Mouse (Mus musculus) hematopoietic stem cell, adult 5-6 weeks (primary cell): Measurements from ENCODE around the gene H2-M5. TPM values are rescaled to one million over a fixed set of nuclear protein-coding genes. Genes with fewer than 3 reads are reported as not detected.

Experiments used
- total RNA-seq: library from RNA; stranded (forward); fragments of 172-1452, 232-1000 nt; gene quantifications from 2 replicates; pipeline ENCODE4 v1.2.3, GENCODE M21; 2017

Gene H2-M5
- total RNA-seq, 1 experiment from 2014 or later: not detected

Other genes starting within 250 kb of the H2-M5 start
- not detected in 2 replicates for gene H2-M10.5, start 216.6 kb downstream of the H2-M5 start, total RNA-seq
- gene H2-M10.6, start 177.4 kb downstream of the H2-M5 start, total RNA-seq: not detected in 2 replicates
- gene Trim26, start 152.4 kb downstream of the H2-M5 start, total RNA-seq: 22.2 and 27.6 TPM in 2 replicates
- not detected in 2 replicates for gene Trim15, start 122.3 kb downstream of the H2-M5 start, total RNA-seq
- gene Trim10, start 120.0 kb downstream of the H2-M5 start, total RNA-seq: 1.1 and 3.9 TPM in 2 replicates
- gene Trim40, start 99.4 kb downstream of the H2-M5 start, total RNA-seq: not detected in 2 replicates
- gene Trim31, start 91.4 kb downstream of the H2-M5 start, total RNA-seq: not detected in 2 replicates
- gene Rnf39, start 46.6 kb downstream of the H2-M5 start, total RNA-seq: not detected in 2 replicates
- gene Ppp1r11, start 37.8 kb downstream of the H2-M5 start, total RNA-seq: 37.8 and 55.1 TPM in 2 replicates
- gene Znrd1, start 31.0 kb downstream of the H2-M5 start, total RNA-seq: 45.1 and 49.9 TPM in 2 replicates
- 9.2 and 13.8 TPM in 2 replicates for gene Znrd1as, start 30.9 kb downstream of the H2-M5 start, total RNA-seq
- not detected in 2 replicates for gene 2410137M14Rik, start 8.3 kb downstream of the H2-M5 start, total RNA-seq
- gene Zfp57, start 11.6 kb upstream of the H2-M5 start, total RNA-seq: 6.9 and 13.6 TPM in 2 replicates
- gene Mog, start 33.9 kb upstream of the H2-M5 start, total RNA-seq: not detected in 2 replicates
- 10.7 and 43.0 TPM in 2 replicates for gene Gabbr1, start 56.4 kb upstream of the H2-M5 start, total RNA-seq
- gene Olfr90, start 99.0 kb upstream of the H2-M5 start, total RNA-seq: not detected in 2 replicates
- gene Olfr91, start 108.7 kb upstream of the H2-M5 start, total RNA-seq: not detected in 2 replicates
- gene Olfr92, start 130.6 kb upstream of the H2-M5 start, total RNA-seq: not detected in 2 replicates
- not detected in 2 replicates for gene Olfr93, start 172.0 kb upstream of the H2-M5 start, total RNA-seq
- gene Ubd, start 204.4 kb upstream of the H2-M5 start, total RNA-seq: not detected in 2 replicates
- not detected in 2 replicates for gene Olfr94, start 211.5 kb upstream of the H2-M5 start, total RNA-seq
- gene Olfr95, start 223.6 kb upstream of the H2-M5 start, total RNA-seq: not detected in 2 replicates
- not detected in 2 replicates for gene Olfr96, start 230.6 kb upstream of the H2-M5 start, total RNA-seq
- gene Olfr97, start 247.8 kb upstream of the H2-M5 start, total RNA-seq: not detected in 2 replicates